Mouse (Mus musculus): ENCODE measurements around the gene Eif3g.
A peak's percentile ranks its signal among the peaks of the same experiment; 100 is the strongest.

Eif3g gene

GRCm38 (mm10) chr9:20887704-20888385, 10.6 kb downstream of the Eif3g start, which contains the start of gene Ppan:
TSS of gene Ppan (plus strand) at chr9:20888175.
- peak; percentile 93 for DNase-seq

DNA sequence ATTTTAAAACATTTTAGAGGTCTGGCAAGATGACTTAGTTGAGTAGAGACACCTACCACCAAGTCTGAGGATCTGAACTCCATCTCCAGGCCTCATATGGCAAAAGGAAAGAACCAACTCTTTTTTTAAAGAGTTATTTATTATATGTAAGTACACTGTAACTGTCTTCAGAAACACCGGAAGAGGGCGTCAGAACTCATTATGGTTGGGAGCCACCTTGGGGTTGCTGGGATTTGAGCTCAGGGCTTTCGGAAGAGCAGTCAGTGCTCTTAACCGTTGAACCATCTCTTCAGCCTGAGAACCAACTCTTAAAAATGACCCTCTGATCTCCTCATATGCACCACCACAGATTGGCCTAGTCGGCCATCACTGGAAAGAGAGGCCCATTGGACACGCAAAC, 11.2 kb downstream of the Eif3g start:
- DNase-seq = no peak

DNA sequence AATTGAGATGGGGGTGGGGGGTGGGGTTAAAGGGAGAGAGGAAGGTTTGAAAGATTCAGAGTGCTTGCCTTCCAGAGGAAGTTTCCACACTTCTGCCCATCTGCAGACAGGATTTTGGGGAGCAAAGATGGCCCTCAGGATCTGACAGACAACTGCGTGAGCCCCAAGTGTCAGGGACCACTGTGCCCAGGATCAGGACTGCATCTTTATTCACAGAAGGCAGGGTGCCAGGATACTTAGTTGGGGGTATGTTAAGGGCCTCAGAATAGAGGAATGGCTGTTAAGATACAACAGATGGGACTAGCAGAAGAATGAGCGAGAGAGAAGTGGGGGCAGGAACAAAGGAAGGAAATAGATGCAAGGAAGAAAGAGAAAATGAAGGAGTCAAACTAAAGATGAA, 11.9 kb downstream of the Eif3g start:
- no peak for DNase-seq

DNA sequence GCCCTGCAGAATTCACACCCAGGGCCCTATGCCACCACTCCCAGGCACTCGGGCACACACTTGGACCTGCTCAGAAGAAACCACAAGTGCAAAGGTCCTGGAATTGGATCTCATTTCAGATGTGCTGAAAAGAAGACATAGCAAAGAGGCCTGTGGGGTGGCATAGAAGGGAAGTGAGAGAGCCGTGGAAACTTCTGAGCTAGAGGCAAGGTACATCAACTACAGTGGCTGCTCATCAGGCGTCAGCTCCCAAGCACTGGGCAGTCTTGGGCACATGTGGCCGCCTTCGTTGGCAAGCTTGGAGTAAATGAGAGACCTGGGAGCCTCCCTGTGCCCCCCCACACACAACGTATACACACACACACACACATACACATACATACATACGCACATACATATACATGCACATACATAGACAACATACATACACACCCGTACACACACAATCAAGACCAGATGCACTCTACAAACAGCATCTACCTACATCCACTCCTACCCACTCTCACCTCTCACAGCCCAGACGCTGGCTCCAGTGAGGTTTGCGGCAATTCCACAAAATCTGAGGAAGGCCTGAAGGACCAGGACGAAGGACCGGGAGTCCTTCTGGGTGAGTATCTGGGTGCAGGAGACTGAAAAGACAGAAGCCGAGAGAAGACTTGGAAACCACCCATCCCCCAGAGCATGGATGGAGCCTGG, 19.2 kb downstream of the Eif3g start, which contains the start of gene Angptl6:
TSS of gene Angptl6 (minus strand) at position 631 of the 696 bp plus-strand sequence.
- DNase-seq = no peak

GRCm38 (mm10) chr9:20878710-20879065, 19.7 kb downstream of the Eif3g start:
- DNase-seq = peak; percentile 64

DNA sequence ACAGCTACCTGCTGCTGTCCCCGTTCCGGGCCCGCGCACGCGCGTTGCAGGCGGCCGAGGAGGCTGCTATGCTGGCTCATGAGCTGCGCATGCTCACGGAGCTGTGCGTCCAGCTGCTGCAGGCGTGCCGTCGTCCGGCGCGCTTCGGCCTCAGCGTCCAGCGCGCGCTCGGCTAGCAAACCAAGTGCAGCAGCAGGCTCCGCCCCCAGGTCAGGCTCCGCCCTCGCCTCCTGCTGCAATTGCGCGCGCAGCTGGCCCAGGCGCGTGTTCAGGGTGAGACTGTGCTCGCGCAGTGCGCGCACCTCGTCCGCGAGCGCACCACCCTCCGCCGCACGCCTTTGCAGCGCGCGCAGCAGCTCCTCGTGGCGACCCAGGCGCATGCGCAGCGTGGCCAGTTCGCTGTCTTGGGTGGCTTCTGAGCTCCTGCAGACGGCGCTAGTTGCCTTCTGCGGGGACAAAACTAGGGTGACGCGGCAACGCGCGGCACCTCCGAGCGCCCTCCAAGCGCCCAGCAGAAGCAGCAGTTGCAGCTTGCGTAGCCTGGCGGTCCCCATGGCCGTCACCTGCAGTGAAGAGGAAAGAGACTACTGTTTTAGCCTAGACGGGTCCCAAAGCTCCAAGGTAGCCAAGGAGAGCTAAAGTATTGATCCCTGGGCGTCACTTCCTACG, 20.2 kb downstream of the Eif3g start:
- DNase-seq = peak; percentile 99

DNA sequence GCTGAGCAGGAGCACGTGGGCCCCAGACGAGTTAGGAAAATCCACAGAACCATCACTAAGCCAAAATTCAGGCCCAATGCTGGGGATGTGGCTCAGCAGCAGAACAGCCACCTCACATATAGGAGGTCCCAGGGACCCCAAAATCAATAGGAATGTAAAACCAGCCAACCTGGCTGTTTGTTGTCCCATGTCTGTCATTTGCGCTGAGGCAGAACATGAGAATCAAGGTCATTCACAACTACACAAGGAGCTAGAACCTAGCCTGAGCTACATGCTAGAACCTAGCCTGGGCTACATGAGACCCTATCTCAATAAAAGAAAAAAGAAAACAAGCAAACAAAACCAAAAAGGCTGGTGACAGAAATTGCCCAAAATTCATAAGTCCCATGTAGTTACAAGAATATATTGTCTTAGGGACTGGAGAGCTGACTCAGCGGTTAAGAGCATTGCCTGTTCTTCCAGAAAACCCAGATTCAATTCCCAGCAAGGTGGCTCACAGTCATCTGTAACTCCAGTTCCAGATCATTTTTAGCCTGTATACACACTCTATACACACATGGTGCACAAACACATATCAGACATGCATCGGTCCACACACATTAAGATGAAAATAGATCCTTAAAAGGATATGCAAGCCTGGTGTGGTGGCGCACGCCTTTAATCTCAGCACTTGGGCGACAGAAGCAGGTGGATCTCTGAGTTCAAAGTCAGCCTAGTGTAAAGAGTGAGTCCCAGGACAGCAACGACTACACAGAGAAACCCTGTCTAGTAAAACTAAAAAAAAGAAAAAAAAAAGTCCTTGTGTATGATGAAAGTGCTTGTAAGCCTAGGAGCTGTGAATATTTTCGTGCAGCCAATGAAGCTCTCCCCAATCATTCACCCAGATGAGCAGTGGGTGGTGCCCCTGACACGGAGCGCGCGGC, 21.0 kb downstream of the Eif3g start:
- no peak for DNase-seq

- no peak for DNase-seq
Measured at GRCm38 (mm10) chr9:20876318-20877117, 21.9 kb downstream of the Eif3g start.

- DNase-seq = no peak
Measured at GRCm38 (mm10) chr9:20875021-20875790, 23.2 kb downstream of the Eif3g start.

DNA sequence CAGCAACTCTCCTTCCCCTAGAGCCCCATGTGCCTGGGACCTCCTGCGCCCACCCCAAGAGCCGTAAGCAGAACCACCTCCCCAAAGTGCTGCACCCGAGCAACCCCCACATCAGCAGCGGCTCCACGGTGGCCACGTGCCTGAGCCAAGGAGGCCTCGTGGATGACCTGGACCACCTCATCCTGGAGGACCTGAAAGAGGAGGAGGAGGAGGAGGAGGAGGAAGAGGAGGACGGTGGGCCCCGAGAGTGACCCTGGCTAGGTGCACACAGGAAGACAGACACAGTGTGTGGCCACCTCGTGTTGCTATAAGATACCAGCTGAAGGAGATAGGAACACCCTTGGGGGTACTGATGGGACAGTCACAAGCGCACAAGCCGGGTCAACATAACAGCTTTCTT, 24.9 kb downstream of the Eif3g start:
- DNase-seq = no peak

GRCm38 (mm10) chr9:20872991-20873390, 25.4 kb downstream of the Eif3g start:
- no peak for DNase-seq

DNA sequence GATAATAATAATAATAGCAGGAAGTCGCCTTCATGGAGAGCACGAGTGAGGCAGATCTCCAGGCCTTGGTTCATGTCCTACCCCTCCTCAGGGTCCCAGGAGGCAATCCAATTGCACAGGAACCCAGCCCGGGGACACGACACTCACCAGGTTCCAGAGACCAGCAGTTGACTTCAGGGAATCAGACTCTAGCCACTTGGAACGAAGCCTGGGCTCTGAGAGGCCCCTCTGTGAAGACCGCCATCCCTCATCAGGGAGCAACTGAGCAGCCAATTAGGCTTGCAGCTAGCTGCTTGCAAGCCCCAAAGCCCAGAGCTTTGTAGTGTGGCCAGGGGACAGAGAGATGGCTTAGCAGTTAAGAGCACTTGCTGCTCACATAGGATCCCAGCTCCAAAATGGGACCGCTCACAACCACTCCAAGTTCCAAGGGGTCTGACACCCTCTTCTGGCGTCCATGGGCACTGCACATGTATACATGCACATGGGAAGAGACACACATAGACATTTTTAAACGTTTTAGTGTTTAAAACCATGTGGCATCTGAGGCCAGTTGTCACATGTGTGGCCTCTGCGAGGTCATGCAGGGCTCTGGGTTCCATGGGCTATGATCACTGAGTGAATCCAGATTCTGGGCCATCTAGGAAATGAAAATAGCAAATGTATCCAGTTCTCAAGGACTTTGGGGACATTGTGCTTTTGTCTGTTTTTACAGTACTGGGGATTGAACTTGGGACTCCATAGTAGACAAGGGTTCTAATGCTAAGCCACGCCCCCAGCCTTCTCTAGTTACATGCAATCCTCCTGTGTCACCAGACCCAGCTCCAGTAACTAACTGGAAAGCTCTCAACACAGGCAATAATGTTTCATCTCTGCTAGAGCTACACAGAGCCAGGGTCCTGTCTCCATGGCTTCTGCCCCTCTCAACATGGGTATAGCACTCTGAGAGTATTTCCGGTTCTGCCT, 27.9 kb downstream of the Eif3g start:
- DNase-seq = no peak

DNA sequence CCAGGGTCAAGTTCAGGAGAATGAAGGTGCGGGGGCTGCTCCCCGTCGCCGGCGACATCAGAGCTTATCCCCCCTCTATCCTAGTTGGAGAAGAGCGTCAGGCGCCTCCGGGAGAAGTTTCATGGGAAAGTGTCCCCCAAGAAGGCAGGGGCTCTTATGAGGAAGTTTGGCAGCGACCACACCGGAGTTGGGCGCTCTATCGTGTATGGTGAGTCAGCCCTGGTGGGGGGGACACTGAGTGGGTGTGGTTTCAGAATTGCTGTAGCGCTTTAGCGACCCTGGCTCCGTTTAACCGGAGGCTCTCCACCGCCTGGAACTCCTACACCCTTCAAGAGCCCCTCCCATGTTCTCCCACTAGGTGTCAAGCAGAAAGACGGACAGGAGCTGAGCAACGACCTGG, 29.2 kb downstream of the Eif3g start:
- no peak for DNase-seq

DNA sequence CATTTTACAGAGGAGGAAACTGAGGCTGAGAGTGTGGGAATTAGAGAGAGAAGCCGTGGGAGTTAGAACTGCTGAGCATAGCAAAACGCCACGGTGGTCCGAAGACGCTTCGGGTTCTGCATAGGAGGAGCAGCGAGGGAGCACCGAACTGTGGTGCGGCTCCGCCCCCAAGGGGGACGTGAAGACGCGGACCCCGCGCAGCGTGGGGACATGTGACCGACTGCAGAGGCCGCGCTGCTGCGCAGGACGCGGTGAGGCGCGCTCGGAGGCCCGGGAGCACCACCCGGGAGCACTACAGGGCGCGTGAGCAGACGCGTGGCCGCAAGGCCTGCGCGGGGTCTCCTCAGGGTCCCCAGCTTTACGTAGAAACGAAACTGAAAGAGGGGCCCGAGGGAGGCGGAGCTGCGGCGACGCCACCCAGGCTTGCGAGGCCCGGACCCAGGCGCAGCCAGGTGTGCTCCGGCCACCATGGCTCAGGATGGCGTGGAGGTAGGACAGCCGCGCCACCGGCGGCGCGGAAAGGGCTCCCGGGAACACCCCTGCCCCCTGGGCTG, 29.9 kb downstream of the Eif3g start, which contains the start of gene A230050P20Rik:
TSS of gene A230050P20Rik (plus strand) at position 195 of the 554 bp plus-strand sequence.
- peak; percentile 62 for DNase-seq

- DNase-seq = no peak
Measured at GRCm38 (mm10) chr9:20866879-20867278, 31.5 kb downstream of the Eif3g start.

DNA sequence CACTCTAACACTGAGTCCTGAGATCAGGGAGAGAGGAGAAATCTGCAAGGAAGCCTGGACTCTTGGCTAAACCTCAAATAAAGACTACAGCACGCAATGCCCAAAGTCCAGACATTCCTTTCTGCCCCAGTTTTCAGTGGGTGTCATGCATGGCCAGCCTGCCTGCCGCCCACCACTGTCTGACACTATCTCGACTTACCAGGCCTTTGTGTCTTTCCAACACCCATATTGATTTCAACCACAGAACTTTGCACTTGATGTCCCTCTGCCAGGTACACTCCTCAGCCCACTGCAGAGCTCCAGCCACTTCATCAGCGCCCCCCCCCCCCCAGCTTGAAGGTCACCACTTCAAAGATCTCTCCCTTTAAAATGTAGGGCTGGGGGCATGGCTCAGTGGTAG, 36.2 kb downstream of the Eif3g start:
- no peak for DNase-seq

DNA sequence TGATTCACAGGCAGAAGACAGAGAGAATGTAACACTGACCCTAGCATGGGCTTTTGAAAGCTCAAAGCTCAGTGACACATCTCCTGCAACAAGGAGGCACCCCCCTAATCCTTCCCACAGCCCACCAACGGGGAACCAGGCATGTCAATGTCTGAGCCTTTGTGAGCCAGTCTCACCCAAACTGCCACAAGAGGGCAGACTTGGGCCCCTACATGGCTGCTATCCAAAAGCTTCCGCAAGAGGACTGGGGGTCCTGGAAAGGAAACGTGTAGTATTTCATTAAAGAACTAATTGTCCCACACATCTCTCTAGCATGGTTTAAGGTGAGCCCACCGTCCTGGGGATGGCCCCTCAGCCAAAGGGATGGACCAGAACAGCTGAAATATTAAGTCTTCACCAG, 36.6 kb downstream of the Eif3g start:
- peak; percentile 58 for DNase-seq

DNA sequence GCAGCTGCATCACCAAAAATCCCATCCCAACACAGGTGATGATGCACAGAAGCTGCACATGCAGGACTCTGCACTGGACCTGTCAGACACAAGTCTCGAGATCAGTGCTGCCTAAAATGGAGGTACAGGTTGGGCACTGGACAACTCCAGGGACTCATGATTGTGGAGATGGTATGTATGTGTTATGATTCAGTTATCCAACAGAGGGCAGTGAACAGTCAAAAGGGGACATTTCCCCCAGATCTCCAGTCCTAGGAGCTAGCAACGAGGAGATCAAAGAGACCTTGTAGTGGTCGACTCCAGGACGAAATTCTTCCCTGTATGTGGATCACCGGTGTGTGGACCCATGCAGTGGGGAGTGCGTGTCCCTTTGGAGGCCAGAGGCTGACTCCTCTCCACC, 38.5 kb downstream of the Eif3g start:
- no peak for DNase-seq

GRCm38 (mm10) chr9:20857131-20857530, 41.3 kb downstream of the Eif3g start:
- peak; percentile 54 for DNase-seq

GRCm38 (mm10) chr9:20850179-20850578, 48.2 kb downstream of the Eif3g start:
- DNase-seq = no peak

Data from thymus, postnatal 14 days (tissue).